Mouse (Mus musculus): ENCODE data around the gene Hhex. TPM values are rescaled to one million over a fixed set of nuclear protein-coding genes. Genes with fewer than 3 reads are reported as not detected.
A peak's percentile ranks its signal among the peaks of the same experiment; 100 is the strongest.

Hhex gene
- polyA plus RNA-seq, 1 experiment from 2014 or later: 5.3 TPM

GRCm38 (mm10) chr19:37435853-37436174 lies 1.2 kb downstream of the Hhex start:
- Histone ChIP-seq H3K4me3 (no peak overlapping the region; the same call in 1 of the 2 replicates), H3K9me3 (no peaks in the 10 kb centered on the region), H3K36me3 (replicated peaks) (no peaks in the 10 kb centered on the region), H3K27ac (replicated peaks) (no peak overlapping the region), H3K4me1 (peaks cover 28% of the 10 kb centered on the region), H3K27me3 (replicated peaks; ENCODE audit: low read depth, poor library complexity, severe bottlenecking) (peaks cover 100% of the 10 kb centered on the region)
- no peak for DNase-seq (ENCODE audit: low spot score)
- WGBS: 4% methylated on average over 10 of the region's 10 CpGs

- no peak overlapping the region for H3K27ac ChIP-seq (replicated peaks)
- peak; percentile 47 for DNase-seq (ENCODE audit: low spot score)
- peaks cover 100% of the 10 kb centered on the region for H3K27me3 ChIP-seq (replicated peaks; ENCODE audit: low read depth, poor library complexity, severe bottlenecking)
- H3K9me3 ChIP-seq: no peaks in the 10 kb centered on the region
- H3K4me1 ChIP-seq: peaks cover 30% of the 10 kb centered on the region
- WGBS: 4% methylated on average over 28 of the region's 28 CpGs
- H3K36me3 ChIP-seq (replicated peaks): no peaks in the 10 kb centered on the region
- 0 out of 2 replicates have a peak overlapping the region, but pooled peaks have one; percentile 13 for H3K4me3 ChIP-seq
Measured at GRCm38 (mm10) chr19:37436514-37437288, 2.1 kb downstream of the Hhex start.

- H3K4me3 ChIP-seq: 0 out of 2 replicates have a peak overlapping the region, but pooled peaks have one; percentile 13
Measured at GRCm38 (mm10) chr19:37437289-37437606, 2.6 kb downstream of the Hhex start.

GRCm38 (mm10) chr19:37440181-37440580 lies 5.6 kb downstream of the Hhex start:
- Histone ChIP-seq H3K27me3 (replicated peaks; ENCODE audit: low read depth, poor library complexity, severe bottlenecking) (peaks cover 73% of the 10 kb centered on the region), H3K4me1 (peaks cover 13% of the 10 kb centered on the region), H3K4me3 (no peak overlapping the region), H3K9me3 (no peaks in the 10 kb centered on the region), H3K36me3 (replicated peaks) (no peaks in the 10 kb centered on the region), H3K27ac (replicated peaks) (no peak overlapping the region)
- no peak for DNase-seq (ENCODE audit: low spot score)
- 79% methylated on average over 4 of the region's 4 CpGs for WGBS

More at GRCm38 (mm10) chr19:37437289-37437606, 2.6 kb downstream of the Hhex start:
- Histone ChIP-seq H3K36me3 (replicated peaks) (no peaks in the 10 kb centered on the region), H3K9me3 (no peaks in the 10 kb centered on the region), H3K27ac (replicated peaks) (no peak overlapping the region), H3K27me3 (replicated peaks; ENCODE audit: low read depth, poor library complexity, severe bottlenecking) (peaks cover 99% of the 10 kb centered on the region), H3K4me1 (peaks cover 30% of the 10 kb centered on the region)
- 6% methylated on average over 14 of the region's 14 CpGs for WGBS
- DNase-seq (ENCODE audit: low spot score): peak; percentile 46

GRCm38 (mm10) chr19:37440708-37441475 lies 6.3 kb downstream of the Hhex start:
- 73% methylated on average over 16 of the region's 16 CpGs for WGBS
- Histone ChIP-seq H3K27me3 (replicated peaks; ENCODE audit: low read depth, poor library complexity, severe bottlenecking) (peaks cover 66% of the 10 kb centered on the region), H3K9me3 (no peaks in the 10 kb centered on the region)

GRCm38 (mm10) chr19:37442524-37443286 lies 8.1 kb downstream of the Hhex start:
- 82% methylated on average over 10 of the region's 10 CpGs for WGBS
- Histone ChIP-seq H3K27ac (replicated peaks) (no peak overlapping the region), H3K36me3 (replicated peaks) (no peaks in the 10 kb centered on the region), H3K4me1 (peaks cover 4% of the 10 kb centered on the region; the same call in 1 of the 2 replicates), H3K4me3 (no peak overlapping the region), H3K27me3 (replicated peaks; ENCODE audit: low read depth, poor library complexity, severe bottlenecking) (peaks cover 48% of the 10 kb centered on the region), H3K9me3 (no peaks in the 10 kb centered on the region)
- DNase-seq (ENCODE audit: low spot score): no peak

More at GRCm38 (mm10) chr19:37440708-37441475, 6.3 kb downstream of the Hhex start:
- Histone ChIP-seq H3K4me3 (no peak overlapping the region), H3K4me1 (peaks cover 10% of the 10 kb centered on the region), H3K36me3 (replicated peaks) (no peaks in the 10 kb centered on the region), H3K27ac (replicated peaks) (no peak overlapping the region)
- no peak for DNase-seq (ENCODE audit: low spot score)

GRCm38 (mm10) chr19:37443631-37444140 lies 9.1 kb downstream of the Hhex start:
- WGBS: 68% methylated on average over 4 of the region's 4 CpGs

GRCm38 (mm10) chr19:37448212-37448611 lies 13.6 kb downstream of the Hhex start:
- Histone ChIP-seq H3K27ac (replicated peaks) (no peak overlapping the region), H3K4me3 (no peak overlapping the region), H3K27me3 (replicated peaks; ENCODE audit: low read depth, poor library complexity, severe bottlenecking) (0 out of 2 replicates have a peak, but pooled peaks cover 6% of the 10 kb centered on the region), H3K9me3 (no peaks in the 10 kb centered on the region), H3K4me1 (no peaks in the 10 kb centered on the region), H3K36me3 (replicated peaks) (no peaks in the 10 kb centered on the region)
- DNase-seq (ENCODE audit: low spot score): no peak
- WGBS: 76% methylated on average over 5 of the region's 5 CpGs

More at GRCm38 (mm10) chr19:37443631-37444140, 9.1 kb downstream of the Hhex start:
- H3K27me3 ChIP-seq (replicated peaks; ENCODE audit: low read depth, poor library complexity, severe bottlenecking): peaks cover 38% of the 10 kb centered on the region
- H3K4me3 ChIP-seq: no peak overlapping the region
- H3K27ac ChIP-seq (replicated peaks): no peak overlapping the region
- H3K9me3 ChIP-seq: no peaks in the 10 kb centered on the region
- H3K36me3 ChIP-seq (replicated peaks): no peaks in the 10 kb centered on the region
- DNase-seq (ENCODE audit: low spot score): no peak
- H3K4me1 ChIP-seq: peaks cover 4% of the 10 kb centered on the region; the same call in 1 of the 2 replicates

GRCm38 (mm10) chr19:37449246-37449645 lies 14.6 kb downstream of the Hhex start:
- no peak for DNase-seq (ENCODE audit: low spot score)
- 0 out of 2 replicates have a peak, but pooled peaks cover 6% of the 10 kb centered on the region for H3K27me3 ChIP-seq (replicated peaks; ENCODE audit: low read depth, poor library complexity, severe bottlenecking)
- WGBS: 85% methylated on average over 3 of the region's 3 CpGs
- no peaks in the 10 kb centered on the region for H3K4me1 ChIP-seq
- no peak overlapping the region for H3K4me3 ChIP-seq
- no peak overlapping the region for H3K27ac ChIP-seq (replicated peaks)
- H3K36me3 ChIP-seq (replicated peaks): no peaks in the 10 kb centered on the region
- no peaks in the 10 kb centered on the region for H3K9me3 ChIP-seq

- 96% methylated on average over 2 of the region's 2 CpGs for WGBS
- Histone ChIP-seq H3K36me3 (replicated peaks) (no peaks in the 10 kb centered on the region), H3K27me3 (replicated peaks; ENCODE audit: low read depth, poor library complexity, severe bottlenecking) (0 out of 2 replicates have a peak, but pooled peaks cover 6% of the 10 kb centered on the region), H3K27ac (replicated peaks) (no peak overlapping the region), H3K4me3 (no peak overlapping the region), H3K9me3 (0 out of 2 replicates have a peak, but pooled peaks cover 3% of the 10 kb centered on the region), H3K4me1 (no peaks in the 10 kb centered on the region)
- DNase-seq (ENCODE audit: low spot score): no peak
Measured at GRCm38 (mm10) chr19:37455528-37455927, 20.9 kb downstream of the Hhex start.

- Histone ChIP-seq H3K27me3 (replicated peaks; ENCODE audit: low read depth, poor library complexity, severe bottlenecking) (0 out of 2 replicates have a peak, but pooled peaks cover 6% of the 10 kb centered on the region), H3K9me3 (0 out of 2 replicates have a peak, but pooled peaks cover 3% of the 10 kb centered on the region), H3K4me3 (no peak overlapping the region), H3K4me1 (no peaks in the 10 kb centered on the region), H3K36me3 (replicated peaks) (no peaks in the 10 kb centered on the region), H3K27ac (replicated peaks) (no peak overlapping the region)
- WGBS: 94% methylated on average over 1 of the region's 1 CpGs
- no peak for DNase-seq (ENCODE audit: low spot score)
Measured at GRCm38 (mm10) chr19:37455961-37456360, 21.4 kb downstream of the Hhex start.

GRCm38 (mm10) chr19:37458013-37458412 lies 23.4 kb downstream of the Hhex start:
- DNase-seq (ENCODE audit: low spot score): no peak
- 91% methylated on average over 6 of the region's 6 CpGs for WGBS
- no peak overlapping the region for H3K4me3 ChIP-seq
- H3K27ac ChIP-seq (replicated peaks): no peak overlapping the region
- no peaks in the 10 kb centered on the region for H3K4me1 ChIP-seq
- H3K9me3 ChIP-seq: 0 out of 2 replicates have a peak, but pooled peaks cover 3% of the 10 kb centered on the region
- no peaks in the 10 kb centered on the region for H3K36me3 ChIP-seq (replicated peaks)
- no peaks in the 10 kb centered on the region for H3K27me3 ChIP-seq (replicated peaks; ENCODE audit: low read depth, poor library complexity, severe bottlenecking)

All from embryonic facial prominence, embryonic 10.5 days (tissue).